Mouse (Mus musculus): ENCODE measurements around the gene Ubqln1. TPM values are rescaled to one million over a fixed set of nuclear protein-coding genes. Genes with fewer than 3 reads are reported as not detected.

Gene Ubqln1
- total RNA-seq, 1 experiment, result 91.7 TPM

DNA sequence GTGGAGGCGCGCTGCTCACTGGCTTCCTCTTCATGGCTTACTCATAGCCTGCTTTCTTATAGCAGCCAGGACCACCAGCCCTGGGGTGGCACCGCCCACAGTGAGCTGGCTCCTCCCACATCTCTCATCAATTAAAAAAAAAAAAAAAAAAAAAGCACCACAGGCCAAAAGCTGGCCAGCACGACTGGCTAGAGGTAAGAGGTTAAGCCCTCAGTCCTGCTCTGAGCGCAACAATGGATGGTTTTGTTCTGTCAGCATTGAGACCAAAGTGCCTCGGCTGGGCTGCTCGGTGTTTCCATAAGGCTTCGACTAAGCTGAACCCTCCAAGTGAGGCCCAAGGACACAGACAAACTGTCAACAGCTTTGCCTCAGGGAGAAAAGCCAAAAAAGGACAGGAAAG, 10.2 kb upstream of the Ubqln1 start:
- H3K36me3 ChIP-seq (ENCODE audit: control insufficient read depth, insufficient read depth, low read length, poor library complexity, severe bottlenecking), result no peaks in the 10 kb centered on the region
- no peak for TF ChIP-seq MAFK (IDR thresholded peaks at IDR 0.05; ENCODE audit: insufficient read depth, low read depth, low read length)
- peak; percentile 93 for TF ChIP-seq ZNF384 (IDR thresholded peaks at IDR 0.05; ENCODE audit: low read depth, low read length)
- peaks cover 0 to 4% of the 10 kb centered on the region in 2 experiments; a peak in 1 of 4 replicates for H3K4me1 ChIP-seq (ENCODE audit: control insufficient read depth in 2 of 2, insufficient read depth in 2 of 2, low read length in 2 of 2, poor library complexity in 1 of 2)
- in situ Hi-C loops (cut with MboI; ENCODE audit: low sequenced_read_pairs in 2 of 2, unreplicated experiment in 2 of 2), result no loop called here
- no peak overlapping the region for H3K4me3 ChIP-seq (ENCODE audit: insufficient read depth in 1 of 2, low read depth in 1 of 2, low read length in 2 of 2, poor library complexity in 1 of 2, severe bottlenecking in 1 of 2)
- no peak for DNase-seq (ENCODE audit: low read depth, low spot score)
- no peaks in the 10 kb centered on the region for H3K9me3 ChIP-seq (ENCODE audit: control insufficient read depth, insufficient read depth, low read depth, low read length)
- no peak overlapping the region for H3K27ac ChIP-seq (ENCODE audit: insufficient read depth, low read depth, low read length, poor library complexity, severe bottlenecking)
- H3K9ac ChIP-seq (ENCODE audit: insufficient read depth, low read depth, low read length, poor library complexity, severe bottlenecking), result no peak overlapping the region

DNA sequence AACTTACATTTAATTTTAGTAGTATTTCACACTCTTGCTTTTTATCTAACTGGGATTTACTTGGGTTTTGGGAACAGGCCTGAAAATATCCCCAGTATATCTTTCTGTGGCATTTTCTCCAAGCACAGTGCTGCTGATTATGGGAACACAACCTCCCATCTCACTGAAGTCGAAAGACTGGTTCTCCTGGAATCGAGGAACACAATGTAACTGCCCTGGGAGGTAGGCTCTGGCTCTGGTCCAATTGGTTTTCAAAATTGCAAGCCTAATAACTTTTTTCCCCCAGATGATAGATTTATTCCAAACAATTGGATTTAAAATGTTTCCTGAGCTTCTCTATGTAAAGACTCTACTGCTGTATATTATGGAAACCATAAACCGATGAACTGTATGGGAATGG, 4.8 kb upstream of the Ubqln1 start:
- H3K4me1 ChIP-seq (ENCODE audit: control insufficient read depth in 2 of 2, insufficient read depth in 2 of 2, low read length in 2 of 2, poor library complexity in 1 of 2), result peaks cover 0 to 3% of the 10 kb centered on the region in 2 experiments; a peak in 3 of 4 replicates
- TF ChIP-seq HCFC1 (IDR thresholded peaks at IDR 0.05; ENCODE audit: borderline replicate concordance, insufficient read depth, low read length) (no peak), ZNF384 (IDR thresholded peaks at IDR 0.05; ENCODE audit: low read depth, low read length) (no peak), ZC3H11A (IDR thresholded peaks at IDR 0.05; ENCODE audit: borderline replicate concordance, low read depth, low read length) (no peak), CHD2 (IDR thresholded peaks at IDR 0.05; ENCODE audit: low read depth, low read length) (no peak), MAFK (IDR thresholded peaks at IDR 0.05; ENCODE audit: insufficient read depth, low read depth, low read length) (no peak)
- no peak overlapping the region for H3K9ac ChIP-seq (ENCODE audit: insufficient read depth, low read depth, low read length, poor library complexity, severe bottlenecking)
- no peak for DNase-seq (ENCODE audit: low read depth, low spot score)
- no peaks in the 10 kb centered on the region for H3K9me3 ChIP-seq (ENCODE audit: control insufficient read depth, insufficient read depth, low read depth, low read length)
- in situ Hi-C loops (cut with MboI; ENCODE audit: low sequenced_read_pairs in 2 of 2, unreplicated experiment in 2 of 2), result no loop called here
- no peaks in the 10 kb centered on the region for H3K36me3 ChIP-seq (ENCODE audit: control insufficient read depth, insufficient read depth, low read length, poor library complexity, severe bottlenecking)
- no peak overlapping the region for H3K27ac ChIP-seq (ENCODE audit: insufficient read depth, low read depth, low read length, poor library complexity, severe bottlenecking)
- no peak overlapping the region for H3K4me3 ChIP-seq (ENCODE audit: insufficient read depth in 1 of 2, low read depth in 1 of 2, low read length in 2 of 2, poor library complexity in 1 of 2, severe bottlenecking in 1 of 2)

DNA sequence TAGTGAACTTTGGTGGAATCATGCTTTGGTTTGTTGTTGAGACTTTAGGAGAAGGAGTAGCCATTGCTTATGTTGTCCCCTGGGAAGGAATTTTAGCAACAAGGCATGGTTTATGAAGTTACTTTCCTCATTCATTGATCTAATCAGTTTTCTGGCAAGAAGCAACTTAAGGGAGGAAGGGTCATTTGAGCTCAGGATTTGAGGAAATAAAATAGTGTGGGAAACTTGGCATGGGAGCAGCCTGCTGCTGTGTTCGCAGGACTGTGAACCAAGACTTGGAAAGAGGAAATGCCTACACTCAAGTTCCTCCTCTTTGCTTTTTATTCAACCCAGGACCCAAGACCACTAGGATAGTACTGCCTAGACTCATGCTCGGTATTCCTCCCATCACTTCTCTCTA, 2.1 kb upstream of the Ubqln1 start:
- TF ChIP-seq ZNF384 (IDR thresholded peaks at IDR 0.05; ENCODE audit: low read depth, low read length), result no peak
- TF ChIP-seq HCFC1 (IDR thresholded peaks at IDR 0.05; ENCODE audit: borderline replicate concordance, insufficient read depth, low read length), result no peak
- TF ChIP-seq ZC3H11A (IDR thresholded peaks at IDR 0.05; ENCODE audit: borderline replicate concordance, low read depth, low read length), result no peak
- TF ChIP-seq MAFK (IDR thresholded peaks at IDR 0.05; ENCODE audit: insufficient read depth, low read depth, low read length), result no peak
- no peak for TF ChIP-seq CHD2 (IDR thresholded peaks at IDR 0.05; ENCODE audit: low read depth, low read length)
- Histone ChIP-seq H3K27ac (ENCODE audit: insufficient read depth, low read depth, low read length, poor library complexity, severe bottlenecking) (no peak overlapping the region), H3K9me3 (ENCODE audit: control insufficient read depth, insufficient read depth, low read depth, low read length) (no peaks in the 10 kb centered on the region), H3K4me1 (ENCODE audit: control insufficient read depth in 2 of 2, insufficient read depth in 2 of 2, low read length in 2 of 2, poor library complexity in 1 of 2) (peaks cover 0 to 3% of the 10 kb centered on the region in 2 experiments), H3K9ac (ENCODE audit: insufficient read depth, low read depth, low read length, poor library complexity, severe bottlenecking) (no peak overlapping the region), H3K36me3 (ENCODE audit: control insufficient read depth, insufficient read depth, low read length, poor library complexity, severe bottlenecking) (no peaks in the 10 kb centered on the region), H3K4me3 (ENCODE audit: insufficient read depth in 1 of 2, low read depth in 1 of 2, low read length in 2 of 2, poor library complexity in 1 of 2, severe bottlenecking in 1 of 2) (no peak overlapping the region)
- no peak for DNase-seq (ENCODE audit: low read depth, low spot score)
- in situ Hi-C loops (cut with MboI; ENCODE audit: low sequenced_read_pairs in 2 of 2, unreplicated experiment in 2 of 2), result no loop called here

DNA sequence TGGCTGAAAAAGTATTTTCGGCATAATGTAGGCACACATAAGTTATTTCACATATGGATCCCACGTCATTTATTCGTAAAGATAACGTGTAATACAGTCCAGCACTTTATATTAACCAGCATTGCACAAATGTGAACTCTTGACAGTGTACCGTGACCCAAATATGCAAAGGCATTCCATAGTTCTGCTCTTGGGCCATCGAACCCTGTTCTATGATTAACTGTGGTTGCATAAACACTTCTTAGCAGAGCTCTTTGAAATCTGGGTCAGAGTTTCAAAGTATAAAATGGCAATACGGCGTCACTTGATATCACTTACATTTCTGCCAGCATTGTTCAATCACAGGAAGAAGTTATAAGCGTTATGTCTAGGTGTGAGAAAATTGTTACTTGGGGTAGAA, 942 bp upstream of the Ubqln1 start:
- no peak overlapping the region for H3K27ac ChIP-seq (ENCODE audit: insufficient read depth, low read depth, low read length, poor library complexity, severe bottlenecking)
- H3K9me3 ChIP-seq (ENCODE audit: control insufficient read depth, insufficient read depth, low read depth, low read length), result no peaks in the 10 kb centered on the region
- no peak overlapping the region for H3K9ac ChIP-seq (ENCODE audit: insufficient read depth, low read depth, low read length, poor library complexity, severe bottlenecking)
- H3K36me3 ChIP-seq (ENCODE audit: control insufficient read depth, insufficient read depth, low read length, poor library complexity, severe bottlenecking), result no peaks in the 10 kb centered on the region
- no peak for DNase-seq (ENCODE audit: low read depth, low spot score)
- in situ Hi-C loops (cut with MboI; ENCODE audit: low sequenced_read_pairs in 2 of 2, unreplicated experiment in 2 of 2), result no loop called here
- no peak for TF ChIP-seq HCFC1 (IDR thresholded peaks at IDR 0.05; ENCODE audit: borderline replicate concordance, insufficient read depth, low read length)
- TF ChIP-seq ZNF384 (IDR thresholded peaks at IDR 0.05; ENCODE audit: low read depth, low read length), result no peak
- TF ChIP-seq MAFK (IDR thresholded peaks at IDR 0.05; ENCODE audit: insufficient read depth, low read depth, low read length), result no peak
- TF ChIP-seq CHD2 (IDR thresholded peaks at IDR 0.05; ENCODE audit: low read depth, low read length), result no peak
- no peak for TF ChIP-seq ZC3H11A (IDR thresholded peaks at IDR 0.05; ENCODE audit: borderline replicate concordance, low read depth, low read length)
- peaks cover 0 to 3% of the 10 kb centered on the region in 2 experiments for H3K4me1 ChIP-seq (ENCODE audit: control insufficient read depth in 2 of 2, insufficient read depth in 2 of 2, low read length in 2 of 2, poor library complexity in 1 of 2)
- peak overlapping the region; percentile 95 to 96 for H3K4me3 ChIP-seq (ENCODE audit: insufficient read depth in 1 of 2, low read depth in 1 of 2, low read length in 2 of 2, poor library complexity in 1 of 2, severe bottlenecking in 1 of 2)

DNA sequence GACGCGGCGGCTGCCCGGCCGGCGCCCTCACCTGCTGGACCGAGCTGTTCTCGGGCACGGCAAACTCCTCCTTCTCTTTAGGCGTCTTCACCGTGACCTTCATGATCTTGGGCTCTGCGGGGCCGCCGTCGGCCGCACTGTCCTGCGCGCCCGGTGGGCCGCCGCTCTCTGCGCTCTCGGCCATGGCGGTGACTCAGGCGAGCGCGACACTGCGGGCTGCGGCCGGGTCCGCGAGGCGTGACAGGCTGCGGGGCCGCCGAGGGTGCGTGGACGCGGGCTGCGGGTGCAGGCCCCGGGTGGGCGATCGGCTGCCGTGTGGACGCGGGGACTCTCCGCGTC, 231 bp downstream of the Ubqln1 start:
- Histone ChIP-seq H3K27ac (ENCODE audit: insufficient read depth, low read depth, low read length, poor library complexity, severe bottlenecking) (peak overlapping the region; percentile 79), H3K4me3 (ENCODE audit: insufficient read depth in 1 of 2, low read depth in 1 of 2, low read length in 2 of 2, poor library complexity in 1 of 2, severe bottlenecking in 1 of 2) (peak overlapping the region; percentile 95 to 96), H3K4me1 (ENCODE audit: control insufficient read depth in 2 of 2, insufficient read depth in 2 of 2, low read length in 2 of 2, poor library complexity in 1 of 2) (peaks cover 2 to 3% of the 10 kb centered on the region in 2 experiments), H3K9me3 (ENCODE audit: control insufficient read depth, insufficient read depth, low read depth, low read length) (no peaks in the 10 kb centered on the region), H3K9ac (ENCODE audit: insufficient read depth, low read depth, low read length, poor library complexity, severe bottlenecking) (peak overlapping the region; percentile 96), H3K36me3 (ENCODE audit: control insufficient read depth, insufficient read depth, low read length, poor library complexity, severe bottlenecking) (no peaks in the 10 kb centered on the region)
- in situ Hi-C loops (cut with MboI; ENCODE audit: low sequenced_read_pairs in 2 of 2, unreplicated experiment in 2 of 2), result no loop called here
- TF ChIP-seq HCFC1 (IDR thresholded peaks at IDR 0.05; ENCODE audit: borderline replicate concordance, insufficient read depth, low read length), result no peak
- no peak for TF ChIP-seq MAFK (IDR thresholded peaks at IDR 0.05; ENCODE audit: insufficient read depth, low read depth, low read length)
- TF ChIP-seq CHD2 (IDR thresholded peaks at IDR 0.05; ENCODE audit: low read depth, low read length), result no peak
- TF ChIP-seq ZC3H11A (IDR thresholded peaks at IDR 0.05; ENCODE audit: borderline replicate concordance, low read depth, low read length), result no peak
- TF ChIP-seq ZNF384 (IDR thresholded peaks at IDR 0.05; ENCODE audit: low read depth, low read length), result no peak
- no peak for DNase-seq (ENCODE audit: low read depth, low spot score)

Data from ES-E14 (cell line).